Mouse (Mus musculus): ENCODE results near the gene Sema3b.

The Sema3b gene

DNA sequence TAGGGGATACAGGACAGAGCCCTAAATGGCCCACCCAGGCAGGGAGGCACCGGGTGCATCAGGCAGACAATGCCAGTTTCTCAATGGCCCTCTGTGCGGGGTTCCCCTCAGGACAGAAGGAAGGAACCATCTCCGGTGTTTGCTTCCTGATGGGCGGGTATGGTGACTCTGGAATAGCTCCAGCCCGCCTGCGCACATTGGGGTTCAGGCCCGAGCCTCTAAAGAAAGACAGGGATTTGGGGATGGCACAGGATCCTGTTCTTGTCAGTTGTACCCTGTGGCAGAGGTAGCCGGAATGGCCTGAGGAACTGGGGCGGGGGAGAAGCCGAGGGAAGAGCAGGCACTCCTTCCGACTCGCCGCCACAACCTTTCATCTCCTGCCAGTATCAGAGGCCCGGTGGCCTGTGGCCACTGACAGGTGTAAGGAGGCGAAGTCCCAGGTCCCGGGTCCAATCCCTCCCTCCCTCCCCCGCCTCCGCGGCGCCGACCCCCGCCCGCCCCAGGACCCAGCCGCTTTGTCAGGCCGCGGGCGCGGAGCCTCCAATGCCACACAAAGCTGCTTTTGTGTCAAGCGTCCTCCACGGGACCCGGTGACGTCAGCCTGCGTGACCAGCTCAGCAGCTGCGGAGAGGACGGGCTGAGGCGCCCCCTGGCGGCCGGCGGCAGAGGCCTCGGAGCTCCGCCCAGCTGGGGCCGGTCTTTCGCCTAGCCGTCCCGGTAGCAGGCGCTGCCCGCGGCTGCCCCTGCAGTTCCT is 3.3 kb upstream of the Sema3b start:
- DNase-seq: peak; percentile 98

DNA sequence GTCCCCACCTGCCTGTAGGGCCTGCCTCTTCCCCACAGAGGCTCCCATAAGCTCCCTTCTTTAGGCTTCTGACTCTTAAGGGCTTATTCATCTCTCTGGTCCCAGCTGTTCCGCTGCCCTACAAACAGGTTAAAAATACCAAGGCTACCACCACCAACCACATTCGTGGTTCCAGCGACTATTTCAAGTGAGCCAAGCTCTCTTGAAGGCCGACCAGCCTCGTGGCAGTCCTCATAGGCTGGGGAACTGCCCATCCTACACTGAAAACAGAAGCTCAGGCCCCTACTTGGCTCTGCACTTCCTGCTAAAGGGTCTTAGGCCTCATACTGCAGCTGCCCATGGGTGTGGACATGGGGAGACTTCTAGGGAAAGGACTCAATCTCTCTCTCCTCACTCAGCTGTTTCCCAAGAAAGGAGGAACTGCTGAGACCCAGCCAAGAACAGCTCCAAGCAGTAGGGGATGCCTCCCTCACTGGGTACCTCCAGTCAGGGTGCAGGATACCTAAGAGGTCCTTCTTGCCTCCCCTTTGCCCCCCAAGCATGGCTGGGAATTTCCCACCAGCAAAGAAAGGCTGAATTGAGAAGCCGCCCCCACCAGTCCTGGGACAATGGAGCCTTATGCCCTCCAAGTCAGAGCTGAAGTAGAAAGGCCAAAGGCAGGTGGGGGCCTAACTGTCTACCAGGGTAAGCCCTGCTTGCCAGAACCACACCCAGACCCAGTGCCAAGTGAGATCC is 2.6 kb upstream of the Sema3b start:
- no peak for DNase-seq

- DNase-seq: no peak
These were observed 403 bp upstream of the Sema3b start for GRCm38 (mm10) chr9:107609433-107609830.

- no peak for DNase-seq
These were observed 1.3 kb downstream of the Sema3b start for GRCm38 (mm10) chr9:107607653-107608245.

DNA sequence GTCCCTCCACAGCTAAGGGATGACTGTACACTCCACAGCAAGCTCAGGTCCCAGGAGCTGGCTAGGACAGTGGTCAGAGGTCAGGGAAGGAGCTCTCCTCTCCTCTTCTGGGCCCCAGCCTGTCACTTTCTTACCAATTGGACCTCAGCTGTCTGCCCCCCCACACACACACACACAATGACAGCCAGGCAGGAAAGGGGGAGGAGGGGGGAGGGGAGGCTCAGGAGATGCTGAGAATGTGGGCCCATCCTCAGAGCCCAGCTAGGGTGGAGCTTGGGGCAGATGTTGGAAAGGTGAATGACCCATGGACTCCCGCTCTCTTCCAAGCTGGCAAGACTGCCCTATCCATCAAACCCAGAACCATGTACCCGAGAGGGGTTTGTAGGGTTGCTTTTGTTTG is 2.0 kb downstream of the Sema3b start:
- no peak for DNase-seq

GRCm38 (mm10) chr9:107606591-107606990 is 2.4 kb downstream of the Sema3b start:
- DNase-seq: no peak

- DNase-seq: no peak
These were observed 3.9 kb downstream of the Sema3b start for GRCm38 (mm10) chr9:107605041-107605661.

- no peak for DNase-seq
These were observed 5.8 kb downstream of the Sema3b start for GRCm38 (mm10) chr9:107603251-107603650.

GRCm38 (mm10) chr9:107602068-107602648 is 6.9 kb downstream of the Sema3b start:
- peak; percentile 94 for DNase-seq

DNA sequence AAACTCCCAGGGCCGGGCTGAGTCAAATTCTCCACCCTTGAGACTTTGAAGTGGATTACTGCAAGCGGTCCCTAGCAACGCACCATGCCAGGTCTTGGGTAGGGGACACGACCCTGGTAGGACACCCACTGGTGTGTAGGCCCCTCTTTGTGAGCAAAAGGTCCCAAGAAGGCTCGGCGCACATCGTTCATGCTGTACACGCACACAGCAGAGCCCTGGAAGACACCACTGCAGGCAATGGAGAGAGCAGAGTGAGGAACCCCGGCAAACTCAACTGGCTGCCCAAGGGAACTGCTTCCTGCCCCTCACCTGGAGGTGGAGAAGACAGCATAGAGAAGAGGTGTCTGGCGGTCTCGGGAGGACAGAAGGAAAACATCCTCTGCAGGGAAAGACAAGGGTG is 7.8 kb downstream of the Sema3b start:
- DNase-seq: no peak

DNA sequence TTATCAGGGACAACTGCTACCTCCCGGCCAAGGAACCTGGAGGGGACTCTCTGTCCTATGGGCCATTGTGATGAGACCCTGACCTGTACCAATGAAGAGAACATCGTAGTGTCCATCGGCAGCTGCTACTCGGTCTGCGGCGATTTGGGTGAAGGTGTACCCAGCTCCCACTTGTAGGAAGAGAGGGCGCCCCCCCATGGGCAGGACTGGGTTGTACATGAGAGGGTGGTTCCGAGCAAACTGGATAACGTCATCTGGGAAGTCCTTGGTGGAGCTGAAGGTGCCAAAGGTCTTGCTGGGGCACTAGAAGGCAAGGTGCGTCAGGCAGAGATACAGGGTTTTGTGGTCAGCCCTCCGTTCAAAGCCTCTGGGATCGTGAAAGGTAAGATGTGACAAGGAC is 8.3 kb downstream of the Sema3b start:
- peak; percentile 38 for DNase-seq

- DNase-seq: no peak
These were observed 9.2 kb downstream of the Sema3b start for GRCm38 (mm10) chr9:107599842-107600241.

DNA sequence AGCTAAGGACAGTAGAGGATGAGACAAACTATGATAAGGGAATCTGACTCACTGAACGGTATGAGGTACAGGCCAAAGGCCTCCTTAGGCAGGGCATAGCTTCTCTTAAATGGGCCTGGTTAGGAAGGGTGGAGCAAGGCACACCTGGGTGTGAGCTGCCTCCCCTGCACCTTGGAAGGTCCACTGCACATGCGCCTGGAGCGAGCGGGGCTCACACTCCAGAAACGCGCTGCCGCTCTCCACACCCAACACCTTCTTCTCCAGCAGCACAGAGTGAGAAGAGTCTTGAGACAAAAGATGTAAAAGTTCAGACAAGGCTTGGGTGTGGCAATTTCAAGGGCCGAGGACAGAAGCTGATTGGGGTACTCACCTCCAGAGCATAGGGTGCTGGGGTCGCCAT is 9.6 kb downstream of the Sema3b start:
- DNase-seq: no peak

GRCm38 (mm10) chr9:107598385-107598784 is 10.6 kb downstream of the Sema3b start:
- DNase-seq: no peak

- no peak for DNase-seq
These were observed 12.1 kb downstream of the Sema3b start for GRCm38 (mm10) chr9:107596619-107597569.

DNA sequence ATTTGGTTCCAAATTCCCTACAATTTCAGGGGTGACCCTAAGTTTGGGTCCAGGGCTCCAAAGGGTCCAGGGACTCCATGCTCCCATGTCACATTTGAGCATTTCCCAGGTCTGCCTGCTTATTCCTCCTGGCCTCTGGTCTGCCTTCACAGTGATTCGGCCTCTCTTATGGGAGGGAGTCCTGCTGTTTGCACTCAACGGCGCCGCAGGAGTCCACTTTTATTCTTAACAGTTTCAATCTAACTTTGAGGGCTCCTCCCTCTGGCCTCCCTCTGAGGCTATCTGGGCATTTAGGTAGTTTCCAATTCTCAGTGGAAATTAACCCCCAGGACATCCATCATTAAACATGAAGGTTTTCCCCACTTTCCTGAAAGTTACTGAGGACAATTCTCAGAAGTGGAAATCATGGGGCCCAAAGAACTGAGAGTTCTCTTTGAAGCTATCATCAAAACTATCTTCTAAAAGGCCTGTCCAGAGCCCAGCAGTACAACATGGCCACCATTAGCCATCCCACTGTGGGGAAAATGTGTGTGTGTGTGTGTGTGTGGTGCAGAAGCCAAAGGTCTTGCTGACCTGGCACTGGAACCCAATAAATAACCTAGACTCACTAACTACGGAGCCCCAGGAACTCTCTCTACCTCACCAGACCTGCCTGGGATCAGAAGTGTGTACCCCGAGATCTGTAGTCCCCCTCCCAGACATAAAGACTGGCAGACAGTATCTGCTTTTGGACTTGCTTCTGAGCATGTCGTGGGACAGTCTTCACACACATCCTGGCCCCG is 14.6 kb downstream of the Sema3b start:
- DNase-seq: no peak

- no peak for DNase-seq
These were observed 15.7 kb downstream of the Sema3b start for GRCm38 (mm10) chr9:107593101-107593976.

DNA sequence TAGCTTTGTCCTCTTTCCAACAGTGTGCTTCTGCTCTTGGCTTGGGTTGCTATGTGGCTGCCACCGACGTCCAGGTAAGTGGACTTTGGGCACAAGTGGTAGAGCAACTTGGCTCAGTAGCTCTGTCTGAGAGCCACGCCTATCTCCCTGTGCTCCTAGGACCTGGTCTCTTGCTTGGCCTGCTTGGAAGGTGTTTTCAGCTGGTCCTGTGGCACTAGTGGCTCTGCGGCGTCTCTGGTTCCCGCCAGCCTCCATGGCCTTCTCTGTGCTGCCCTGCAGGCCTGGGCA is 18.3 kb downstream of the Sema3b start:
- DNase-seq: no peak

DNA sequence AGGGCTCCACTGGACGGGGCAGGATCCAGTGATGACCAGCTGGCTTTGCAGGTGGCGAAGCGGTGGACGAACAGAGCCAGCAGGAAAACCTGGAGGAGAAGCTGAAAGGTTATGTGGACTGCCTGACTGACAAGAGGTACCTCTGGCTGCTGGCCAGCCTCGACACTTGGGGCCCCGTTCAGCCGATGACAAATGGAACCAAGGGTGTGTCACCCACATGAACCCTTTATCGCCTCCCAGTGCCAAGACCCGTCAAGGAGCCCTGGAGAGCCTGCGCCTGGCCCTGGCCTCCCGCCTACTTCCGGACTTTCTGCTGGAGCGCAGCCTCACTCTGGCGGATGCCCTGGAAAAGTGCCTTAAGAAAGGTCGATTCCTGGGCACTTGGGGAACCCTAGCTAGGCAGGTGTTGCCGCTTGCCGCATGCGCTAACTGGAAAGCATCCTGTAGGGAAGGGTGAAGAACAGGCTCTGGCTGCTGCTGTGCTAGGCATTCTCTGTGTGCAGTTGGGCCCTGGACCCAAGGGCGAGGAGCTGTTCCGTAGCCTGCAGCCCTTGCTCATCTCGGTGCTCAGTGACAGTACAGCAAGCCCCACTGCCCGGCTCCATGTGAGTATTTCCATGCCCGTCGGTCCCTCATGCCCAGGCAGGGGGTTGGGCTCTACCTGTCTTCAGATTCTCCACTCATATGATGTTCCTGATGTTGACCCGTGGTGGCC is 18.8 kb downstream of the Sema3b start:
- no peak for DNase-seq

All from thymus, postnatal 14 days (tissue).